Mouse (Mus musculus) heart, embryonic 15.5 days (tissue): ENCODE data around the gene Dock3. TPM values are rescaled to one million over a fixed set of nuclear protein-coding genes. Genes with fewer than 3 reads are reported as not detected.

Experiments used
- ATAC-seq: fragments of 200-750 bp; cut with Nextera tagmentation; replicated peaks from 2 replicates; pipeline ENCODE4 v1.8.0; 2017; ENCODE audit warnings: low read depth, moderate TSS enrichment; ENCODE audit not compliant: insufficient number of reproducible peaks, insufficient read depth, low FRiP score
- H3K27ac ChIP-seq: fragments of 300-500 bp; sonication (generic); 2 replicates; pipeline ENCODE4 v1.5.1; 2015; ENCODE audit warnings: mild to moderate bottlenecking, inconsistent platforms
- H3K27me3 ChIP-seq: fragments of 300-500 bp; sonication (generic); 2 replicates; pipeline ENCODE4 v1.6.1; 2015; ENCODE audit warnings: inconsistent platforms
- H3K36me3 ChIP-seq: fragments of 300-500 bp; sonication (generic); 2 replicates; pipeline ENCODE4 v1.6.1; 2015; ENCODE audit warnings: mild to moderate bottlenecking, inconsistent platforms
- H3K4me1 ChIP-seq: fragments of 300-500 bp; sonication (generic); replicated peaks from 2 replicates; pipeline ENCODE4 v1.6.1; 2015; ENCODE audit warnings: inconsistent platforms
- H3K4me2 ChIP-seq: fragments of 300-500 bp; sonication (generic); 2 replicates; pipeline ENCODE4 v1.6.1; 2015; ENCODE audit warnings: inconsistent platforms, mild to moderate bottlenecking, moderate library complexity
- H3K4me3 ChIP-seq: fragments of 300-500 bp; sonication (generic); 2 replicates; pipeline ENCODE4 v1.5.1; 2015; ENCODE audit warnings: mild to moderate bottlenecking, inconsistent platforms
- H3K9ac ChIP-seq: fragments of 300-500 bp; sonication (generic); 2 replicates; pipeline ENCODE4 v1.6.1; 2015; ENCODE audit warnings: mild to moderate bottlenecking, inconsistent platforms
- H3K9me3 ChIP-seq: fragments of 300-500 bp; sonication (generic); replicated peaks from 2 replicates; pipeline ENCODE4 v1.6.1; 2016; ENCODE audit warnings: inconsistent platforms
- WGBS: fragments of 180-500 bp; shearing (Covaris S2); methylation state at CpG from one replicate; pipeline ENCODE4 v1.1.7; 2015; ENCODE audit warnings: mixed read lengths; 5-methylcytosine and 5-hydroxymethylcytosine counted together
- microRNA-seq: library from miRNA; unstranded; fragments of <30 nt; microRNA quantifications from one replicate; pipeline ENCODE4, GENCODE M21; 2016
- polyA plus RNA-seq: library from polyadenylated mRNA; unstranded; fragments of >200 nt; fragmentation: Nextera tagmentation; extraction: Ambion mirVana; gene quantifications from 2 replicates; pipeline ENCODE4 v1.2.1, GENCODE M21; 2015

Dock3 gene
- polyA plus RNA-seq, 1 experiment from 2014 or later: 0.11 TPM

- WGBS: 85% methylated on average over 11 of the region's 11 CpGs
- peaks cover 78% of the 10 kb centered on the region for H3K36me3 ChIP-seq
- ATAC-seq: no peak
These were observed 373.7 kb downstream of the Dock3 start for GRCm38 (mm10) chr9:106858036-106858435.

GRCm38 (mm10) chr9:106856664-106857063 lies 375.0 kb downstream of the Dock3 start:
- H3K36me3 ChIP-seq: peaks cover 74% of the 10 kb centered on the region
- ATAC-seq: no peak
- 80% methylated on average over 3 of the region's 3 CpGs for WGBS
- H3K4me2 ChIP-seq: no peak overlapping the region
- no peaks in the 10 kb centered on the region for H3K27me3 ChIP-seq
- H3K27ac ChIP-seq: no peak overlapping the region
- no peaks in the 10 kb centered on the region for H3K4me1 ChIP-seq
- no peaks in the 10 kb centered on the region for H3K9me3 ChIP-seq
- H3K4me3 ChIP-seq: no peak overlapping the region
- no peak overlapping the region for H3K9ac ChIP-seq

More at GRCm38 (mm10) chr9:106858036-106858435, 373.7 kb downstream of the Dock3 start:
- Histone ChIP-seq H3K27me3 (no peaks in the 10 kb centered on the region), H3K4me2 (no peak overlapping the region), H3K27ac (no peak overlapping the region), H3K4me3 (no peak overlapping the region), H3K9ac (no peak overlapping the region), H3K4me1 (no peaks in the 10 kb centered on the region), H3K9me3 (no peaks in the 10 kb centered on the region)

Small RNA genes lying within 50 kb of the gene (microRNA-seq; reads per million reads assigned to microRNA genes)
- gene Gm22238: not detected

Other genes with a start within 250 kb of the Dock3 start
- 6.9 and 12.9 TPM in 2 replicates for gene Mapkapk3, start 58.0 kb upstream of the Dock3 start, polyA plus RNA-seq
- gene Cish, start 64.1 kb upstream of the Dock3 start, polyA plus RNA-seq: 31.1 and 36.3 TPM in 2 replicates
- 11.2 and 11.8 TPM in 2 replicates for gene Hemk1, start 106.4 kb upstream of the Dock3 start, polyA plus RNA-seq
- gene 6430571L13Rik, start 108.7 kb upstream of the Dock3 start, polyA plus RNA-seq: 0.90 and 1.1 TPM in 2 replicates
- 2.6 and 3.6 TPM in 2 replicates for gene Cacna2d2, start 167.7 kb upstream of the Dock3 start, polyA plus RNA-seq